Comparison of ENCODE assay signal across 8 mouse cellular contexts in the genomic region with DNA sequence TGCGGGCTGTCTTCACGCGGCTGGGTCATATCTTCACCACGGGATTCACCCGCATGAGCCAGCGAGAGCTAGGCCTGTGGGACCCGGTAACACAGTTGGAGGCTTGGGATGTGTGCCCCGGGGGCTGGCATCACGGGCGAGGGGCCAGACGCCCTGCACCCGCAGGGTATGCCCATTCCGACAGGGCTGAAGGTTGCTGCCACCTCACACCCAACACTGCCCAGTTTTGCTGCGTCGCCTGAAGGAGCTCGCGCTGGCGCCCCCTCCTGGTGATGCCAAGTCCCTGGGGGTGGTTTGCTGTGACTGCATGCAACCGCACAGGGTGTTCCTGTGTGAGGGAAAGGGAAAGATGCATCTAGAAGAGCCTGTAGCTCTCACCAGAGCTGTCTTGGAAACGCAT. TPM values are rescaled to one million over a fixed set of nuclear protein-coding genes. Genes with fewer than 3 reads are reported as not detected.
DNase-seq lines count a peak whose midpoint lies in the region; ATAC-seq and TF ChIP-seq lines count a peak whose summit lies in the region.

No protein-coding gene starts in this region.

- ATAC-seq in intestine, embryonic 14.5 days (replicated peaks; ENCODE audit: low FRiP score, low TSS enrichment, low read depth), result no peak
- no peak for ATAC-seq in limb, embryonic 11.5 days (ENCODE audit: insufficient number of reproducible peaks, low FRiP score, low TSS enrichment, low read depth)
- peak; percentile 9; the same call in 1 of the 2 replicates for ATAC-seq in midbrain, embryonic 13.5 days

- no peak overlapping the region for H3K9ac ChIP-seq in intestine, embryonic 14.5 days (ENCODE audit: low read length)
- H3K9ac ChIP-seq in limb, embryonic 11.5 days (ENCODE audit: low read length), result no peak overlapping the region
- H3K9ac ChIP-seq in midbrain, embryonic 13.5 days (replicated peaks), result no peak overlapping the region

- H3K9me3 ChIP-seq in intestine, embryonic 14.5 days (ENCODE audit: control insufficient read depth, low read length), result no peaks in the 10 kb centered on the region
- H3K9me3 ChIP-seq in limb, embryonic 11.5 days (ENCODE audit: control insufficient read depth, low read length), result no peaks in the 10 kb centered on the region
- H3K9me3 ChIP-seq in midbrain, embryonic 13.5 days, result no peaks in the 10 kb centered on the region

- H3K36me3 ChIP-seq in intestine, embryonic 14.5 days (ENCODE audit: control insufficient read depth, insufficient read depth, low read length), result peaks cover 17% of the 10 kb centered on the region
- peaks cover 5% of the 10 kb centered on the region for H3K36me3 ChIP-seq in limb, embryonic 11.5 days (ENCODE audit: control insufficient read depth, insufficient read depth, low read length)
- peaks cover 33% of the 10 kb centered on the region for H3K36me3 ChIP-seq in midbrain, embryonic 13.5 days

- H3K4me1 ChIP-seq in intestine, embryonic 14.5 days (replicated peaks; ENCODE audit: control insufficient read depth, insufficient read depth, low read length), result 0 out of 2 replicates have a peak, but pooled peaks cover 3% of the 10 kb centered on the region
- H3K4me1 ChIP-seq in limb, embryonic 11.5 days (ENCODE audit: control insufficient read depth, insufficient read depth, low read length), result no peaks in the 10 kb centered on the region
- peaks cover 10% of the 10 kb centered on the region for H3K4me1 ChIP-seq in midbrain, embryonic 13.5 days (replicated peaks)

- WGBS in intestine, embryonic 14.5 days, result 13% methylated on average over 20 of the region's 20 CpGs
- 17% methylated on average over 20 of the region's 20 CpGs for WGBS in limb, embryonic 11.5 days
- WGBS in midbrain, embryonic 13.5 days, result 16% methylated on average over 20 of the region's 20 CpGs

- TF ChIP-seq CTCF in gastrocnemius, adult 2 months (IDR thresholded peaks at IDR 0.05), result peak; percentile 87

- peaks cover 48% of the 10 kb centered on the region for H3K27me3 ChIP-seq in intestine, embryonic 14.5 days (replicated peaks; ENCODE audit: control insufficient read depth, insufficient read depth, low read length)
- peaks cover 41% of the 10 kb centered on the region for H3K27me3 ChIP-seq in limb, embryonic 11.5 days (ENCODE audit: control insufficient read depth, insufficient read depth, low read length)
- H3K27me3 ChIP-seq in midbrain, embryonic 13.5 days, result peaks cover 65% of the 10 kb centered on the region

- peak; percentile 81 for DNase-seq in layer of hippocampus, adult 11-12 months (ENCODE audit: low spot score)
- DNase-seq in layer of hippocampus, adult 9-10 months (ENCODE audit: low spot score), result no peak
- peak; percentile 77 to 87 for DNase-seq in cerebellum, postnatal 14 days
- peak; percentile 87 for DNase-seq in gastrocnemius, adult 2 months
- DNase-seq in intestine, embryonic 14.5 days (ENCODE audit: low spot score), result peak; percentile 80
- peak; percentile 79 for DNase-seq in limb, embryonic 11.5 days (ENCODE audit: low spot score)
- DNase-seq in spleen, adult 12 weeks (ENCODE audit: low spot score), result peak; percentile 64

- H3K27ac ChIP-seq in gastrocnemius, adult 2 months, result peak overlapping the region; percentile 68
- H3K27ac ChIP-seq in intestine, embryonic 14.5 days (ENCODE audit: low read depth), result no peak overlapping the region
- no peak overlapping the region for H3K27ac ChIP-seq in limb, embryonic 11.5 days (replicated peaks; ENCODE audit: low read depth, low read length)
- no peak overlapping the region for H3K27ac ChIP-seq in midbrain, embryonic 13.5 days

- peak overlapping the region; percentile 59 for H3K4me3 ChIP-seq in gastrocnemius, adult 2 months
- no peak overlapping the region for H3K4me3 ChIP-seq in intestine, embryonic 14.5 days (ENCODE audit: low read depth, low read length)
- H3K4me3 ChIP-seq in limb, embryonic 11.5 days (ENCODE audit: low read depth, low read length), result no peak overlapping the region
- no peak overlapping the region for H3K4me3 ChIP-seq in midbrain, embryonic 13.5 days (replicated peaks)

- intact Hi-C loops in gastrocnemius, adult 2 months (cut with DNase I), result loop anchor here (5.0 to 10.0 kb wide), 3 partner anchors 35 to 373 kb away; no protein-coding TSS in a partner anchor

- H3K4me2 ChIP-seq in intestine, embryonic 14.5 days (ENCODE audit: low read length), result peak overlapping the region; percentile 18; the same call in 1 of the 2 replicates
- H3K4me2 ChIP-seq in limb, embryonic 11.5 days (ENCODE audit: low read depth, severe bottlenecking), result no peak overlapping the region
- no peak overlapping the region for H3K4me2 ChIP-seq in midbrain, embryonic 13.5 days (replicated peaks)

RNA-seq across cellular contexts. Expression of gene Coro6, which starts 5.6 kb away (rescaled TPM):
- total RNA-seq in gastrocnemius, adult 2 months (2021), result 100 to 1,000 TPM; 165 to 257 TPM
- 0.15 and 0.23 TPM in 2 replicates for polyA plus RNA-seq in intestine, embryonic 14.5 days (2014; fragmentation: Nextera tagmentation; extraction: Ambion mirVana)
- polyA plus RNA-seq in limb, embryonic 11.5 days (2014; fragmentation: Nextera tagmentation; extraction: Ambion mirVana), result 0.28 and 0.29 TPM in 2 replicates
- 0.06 TPM in 1 of 2 replicates, not detected in the other for polyA plus RNA-seq in midbrain, embryonic 13.5 days (2015; fragmentation: Nextera tagmentation; extraction: Ambion mirVana)

RNA-seq across cellular contexts. Expression of gene Ankrd13b, which starts 21.7 kb away (rescaled TPM):
- 10 to 100 TPM in 1 of 2 experiments, 1 to 10 TPM in 1; 9.5 to 10.8 TPM for total RNA-seq in gastrocnemius, adult 2 months (2021)
- 7.3 and 8.3 TPM in 2 replicates for polyA plus RNA-seq in intestine, embryonic 14.5 days (2014; fragmentation: Nextera tagmentation; extraction: Ambion mirVana)
- 12.8 and 13.3 TPM in 2 replicates for polyA plus RNA-seq in limb, embryonic 11.5 days (2014; fragmentation: Nextera tagmentation; extraction: Ambion mirVana)
- polyA plus RNA-seq in midbrain, embryonic 13.5 days (2015; fragmentation: Nextera tagmentation; extraction: Ambion mirVana), result 20.8 and 27.6 TPM in 2 replicates

RNA-seq across cellular contexts. Expression of gene Git1, which starts 25.6 kb away (rescaled TPM):
- total RNA-seq in gastrocnemius, adult 2 months (2021), result 10 to 100 TPM; 25.9 to 33.3 TPM
- polyA plus RNA-seq in intestine, embryonic 14.5 days (2014; fragmentation: Nextera tagmentation; extraction: Ambion mirVana), result 17.7 and 19.8 TPM in 2 replicates
- 16.4 and 17.0 TPM in 2 replicates for polyA plus RNA-seq in limb, embryonic 11.5 days (2014; fragmentation: Nextera tagmentation; extraction: Ambion mirVana)
- polyA plus RNA-seq in midbrain, embryonic 13.5 days (2015; fragmentation: Nextera tagmentation; extraction: Ambion mirVana), result 13.6 and 14.9 TPM in 2 replicates

RNA-seq across cellular contexts. Expression of gene Abhd15, which starts 47.1 kb away (rescaled TPM):
- total RNA-seq in gastrocnemius, adult 2 months (2021), result under 1 TPM; 0.18 to 0.50 TPM
- 2.2 and 3.2 TPM in 2 replicates for polyA plus RNA-seq in intestine, embryonic 14.5 days (2014; fragmentation: Nextera tagmentation; extraction: Ambion mirVana)
- polyA plus RNA-seq in limb, embryonic 11.5 days (2014; fragmentation: Nextera tagmentation; extraction: Ambion mirVana), result 0.71 and 1.3 TPM in 2 replicates
- 2.4 and 2.6 TPM in 2 replicates for polyA plus RNA-seq in midbrain, embryonic 13.5 days (2015; fragmentation: Nextera tagmentation; extraction: Ambion mirVana)

RNA-seq across cellular contexts. Expression of gene Trp53i13, which starts 48.0 kb away (rescaled TPM):
- 1 to 10 TPM; 2.3 to 5.0 TPM for total RNA-seq in gastrocnemius, adult 2 months (2021)
- 27.3 and 32.5 TPM in 2 replicates for polyA plus RNA-seq in intestine, embryonic 14.5 days (2014; fragmentation: Nextera tagmentation; extraction: Ambion mirVana)
- polyA plus RNA-seq in limb, embryonic 11.5 days (2014; fragmentation: Nextera tagmentation; extraction: Ambion mirVana), result 42.2 and 43.4 TPM in 2 replicates
- 16.2 and 16.3 TPM in 2 replicates for polyA plus RNA-seq in midbrain, embryonic 13.5 days (2015; fragmentation: Nextera tagmentation; extraction: Ambion mirVana)
